Mouse (Mus musculus): ENCODE data around the gene Hgfac. TPM values are rescaled to one million over a fixed set of nuclear protein-coding genes. Genes with fewer than 3 reads are reported as not detected.
A peak's percentile ranks its signal among the peaks of the same experiment; 100 is the strongest.

Gene Hgfac
- 33.7 and 38.0 TPM in 2 replicates for polyA plus RNA-seq (2014; fragmentation: Nextera tagmentation; extraction: Ambion mirVana)

DNA sequence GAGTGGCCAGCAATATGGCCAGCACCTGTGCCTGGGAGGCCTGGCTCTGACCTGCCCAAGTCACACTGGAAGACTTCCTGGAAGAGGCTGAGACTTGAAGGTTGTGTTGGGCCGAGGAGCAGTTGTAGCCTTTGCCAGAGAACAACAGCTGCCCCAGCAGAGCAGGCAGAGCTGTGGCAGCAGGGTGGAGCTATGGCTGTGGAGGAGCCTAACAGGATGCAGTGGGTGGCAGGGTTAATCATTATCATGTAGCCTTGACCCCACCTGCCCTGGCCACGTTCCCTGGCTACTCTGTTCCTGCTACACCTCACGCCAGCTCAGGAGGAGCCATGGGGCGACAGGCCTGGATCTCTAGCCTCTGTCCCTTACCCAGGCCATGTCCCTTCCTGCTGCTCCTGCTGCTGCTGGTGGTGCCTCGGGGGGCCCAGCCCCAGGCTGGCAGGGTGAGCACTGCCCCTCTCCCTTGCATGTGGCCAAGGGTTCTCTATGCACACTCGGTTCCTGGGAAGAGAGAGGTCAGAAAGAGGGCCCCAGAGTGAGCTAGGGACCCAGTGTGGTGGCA lies at the start of gene Hgfac:
Gene Hgfac (plus strand): TSS at position 242 of the 562 bp plus-strand sequence.
- Histone ChIP-seq H3K9ac (ENCODE audit: low read depth, low read length) (peak within 1 kb of the TSS; percentile 58), H3K9me3 (ENCODE audit: control insufficient read depth, low read length) (no peaks in the 10 kb centered on the region), H3K27me3 (replicated peaks; ENCODE audit: control insufficient read depth, insufficient read depth, low read length) (no peaks in the 10 kb centered on the region), H3K4me3 (ENCODE audit: low read depth, low read length) (peak within 1 kb of the TSS; percentile 16), H3K27ac (ENCODE audit: low read depth, low read length) (peak within 1 kb of the TSS; percentile 66; the same call in 1 of the 2 replicates), H3K4me1 (replicated peaks; ENCODE audit: control insufficient read depth, insufficient read depth, low read length) (no peaks in the 10 kb centered on the region), H3K36me3 (ENCODE audit: control insufficient read depth, insufficient read depth, low read length) (no peaks in the 10 kb centered on the region), H3K4me2 (peak within 1 kb of the TSS; percentile 50)
- 39% methylated on average over 6 of the region's 6 CpGs for WGBS
- DNase-seq (ENCODE audit: low spot score) (peak; percentile 52), ATAC-seq (replicated peaks; ENCODE audit: low FRiP score) (peak; percentile 62)

DNA sequence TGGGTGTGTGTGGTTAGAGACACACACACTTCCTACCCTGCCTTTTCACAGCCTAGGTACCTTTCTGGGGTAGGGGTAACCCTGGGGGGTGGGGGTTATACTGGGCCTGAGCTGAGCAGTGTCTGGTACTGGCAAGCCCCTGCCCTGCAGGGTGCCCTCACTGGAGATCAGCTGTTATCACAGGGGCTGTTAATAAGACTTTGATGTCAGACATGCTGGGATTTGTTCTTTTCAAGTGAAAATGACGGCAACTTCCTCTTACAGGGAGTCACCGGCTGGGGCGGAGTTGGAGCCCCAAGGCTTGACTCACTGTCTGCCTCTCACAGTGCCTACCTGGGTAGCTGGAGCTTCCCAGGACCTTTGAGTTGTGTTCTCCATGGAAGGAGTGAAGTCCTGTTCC lies 42.6 kb upstream of the Hgfac start:
- no peaks in the 10 kb centered on the region for H3K9me3 ChIP-seq (ENCODE audit: control insufficient read depth, low read length)
- WGBS: 29% methylated on average over 3 of the region's 3 CpGs
- no peak for DNase-seq (ENCODE audit: low spot score)
- H3K36me3 ChIP-seq (ENCODE audit: control insufficient read depth, insufficient read depth, low read length): 0 out of 2 replicates have a peak, but pooled peaks cover 2% of the 10 kb centered on the region
- no peak overlapping the region for H3K4me3 ChIP-seq (ENCODE audit: low read depth, low read length)
- H3K27ac ChIP-seq (ENCODE audit: low read depth, low read length): no peak overlapping the region
- ATAC-seq (replicated peaks; ENCODE audit: low FRiP score): no peak
- H3K4me2 ChIP-seq: no peak overlapping the region
- H3K4me1 ChIP-seq (replicated peaks; ENCODE audit: control insufficient read depth, insufficient read depth, low read length): 0 out of 2 replicates have a peak, but pooled peaks cover 4% of the 10 kb centered on the region
- no peaks in the 10 kb centered on the region for H3K27me3 ChIP-seq (replicated peaks; ENCODE audit: control insufficient read depth, insufficient read depth, low read length)
- no peak overlapping the region for H3K9ac ChIP-seq (ENCODE audit: low read depth, low read length)

DNA sequence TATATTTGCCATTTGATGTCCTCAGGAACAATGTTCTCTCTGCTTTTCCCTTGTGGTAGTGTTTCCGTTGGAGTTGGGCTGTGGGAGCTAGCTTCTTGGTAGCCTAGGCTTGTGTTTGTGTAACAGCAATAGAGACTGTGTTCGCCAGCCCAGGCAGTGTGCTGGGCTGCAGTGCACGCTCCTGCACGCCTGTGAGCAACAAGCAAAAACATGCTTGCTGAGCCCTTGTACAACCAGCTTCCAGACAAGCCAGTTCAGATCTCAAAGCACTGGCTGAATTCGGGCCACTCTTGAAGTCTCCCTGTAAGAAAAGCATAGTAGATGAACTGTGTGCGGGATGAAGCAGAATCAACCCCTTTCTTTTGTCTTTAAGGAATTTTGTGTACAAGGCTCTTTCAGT lies 42.0 kb upstream of the Hgfac start:
- Histone ChIP-seq H3K9me3 (ENCODE audit: control insufficient read depth, low read length) (no peaks in the 10 kb centered on the region), H3K4me3 (ENCODE audit: low read depth, low read length) (no peak overlapping the region), H3K4me1 (replicated peaks; ENCODE audit: control insufficient read depth, insufficient read depth, low read length) (peaks cover 5% of the 10 kb centered on the region), H3K27me3 (replicated peaks; ENCODE audit: control insufficient read depth, insufficient read depth, low read length) (no peaks in the 10 kb centered on the region), H3K4me2 (no peak overlapping the region), H3K36me3 (ENCODE audit: control insufficient read depth, insufficient read depth, low read length) (no peaks in the 10 kb centered on the region), H3K9ac (ENCODE audit: low read depth, low read length) (no peak overlapping the region), H3K27ac (ENCODE audit: low read depth, low read length) (no peak overlapping the region)
- no peak for DNase-seq (ENCODE audit: low spot score)
- no peak for ATAC-seq (replicated peaks; ENCODE audit: low FRiP score)
- WGBS: 79% methylated on average over 6 of the region's 6 CpGs

DNA sequence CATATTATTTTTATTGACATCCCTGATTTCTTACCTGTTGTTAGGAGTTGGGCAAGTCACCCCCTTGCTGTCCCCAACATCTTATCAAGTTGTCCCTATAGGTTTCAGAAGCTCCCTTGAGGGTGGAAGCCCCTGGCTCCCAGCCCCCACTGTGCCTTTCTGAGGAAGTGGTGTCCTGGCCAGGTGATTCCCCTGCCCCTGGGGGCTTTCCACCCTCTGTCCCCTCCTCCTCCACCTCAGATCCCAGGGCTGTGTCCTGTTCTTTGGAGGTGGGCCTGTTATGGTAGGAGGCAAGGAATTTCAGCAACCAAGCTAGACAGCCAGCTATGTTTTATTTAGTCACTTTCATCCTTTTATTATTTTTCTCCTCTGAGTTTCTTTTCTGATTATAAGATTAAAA lies 41.0 kb upstream of the Hgfac start:
- Histone ChIP-seq H3K27ac (ENCODE audit: low read depth, low read length) (no peak overlapping the region), H3K4me3 (ENCODE audit: low read depth, low read length) (no peak overlapping the region), H3K9ac (ENCODE audit: low read depth, low read length) (no peak overlapping the region), H3K4me1 (replicated peaks; ENCODE audit: control insufficient read depth, insufficient read depth, low read length) (peaks cover 13% of the 10 kb centered on the region), H3K4me2 (no peak overlapping the region), H3K27me3 (replicated peaks; ENCODE audit: control insufficient read depth, insufficient read depth, low read length) (no peaks in the 10 kb centered on the region), H3K36me3 (ENCODE audit: control insufficient read depth, insufficient read depth, low read length) (no peaks in the 10 kb centered on the region), H3K9me3 (ENCODE audit: control insufficient read depth, low read length) (no peaks in the 10 kb centered on the region)
- no peak for DNase-seq (ENCODE audit: low spot score)
- no peak for ATAC-seq (replicated peaks; ENCODE audit: low FRiP score)

DNA sequence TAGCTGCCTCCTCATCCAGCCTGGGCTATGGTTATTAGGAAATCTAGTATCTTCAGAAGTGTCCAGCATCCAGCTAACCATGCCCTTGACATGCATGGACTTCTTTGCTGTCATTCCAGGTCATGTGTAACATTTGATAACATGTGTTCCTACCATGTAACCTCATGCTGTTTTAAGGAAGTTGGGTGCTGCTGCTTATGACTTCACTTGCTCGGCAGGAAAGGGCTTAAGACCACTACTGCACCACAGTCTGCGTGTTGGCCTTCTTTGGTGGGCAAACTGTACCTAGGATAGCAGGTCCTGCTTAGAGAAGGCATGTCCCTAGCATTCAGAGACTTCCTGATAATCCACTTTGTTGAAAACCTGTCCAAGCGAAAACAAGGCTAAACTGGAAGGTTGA lies 40.2 kb upstream of the Hgfac start:
- Histone ChIP-seq H3K27me3 (replicated peaks; ENCODE audit: control insufficient read depth, insufficient read depth, low read length) (no peaks in the 10 kb centered on the region), H3K4me2 (no peak overlapping the region), H3K36me3 (ENCODE audit: control insufficient read depth, insufficient read depth, low read length) (no peaks in the 10 kb centered on the region), H3K4me1 (replicated peaks; ENCODE audit: control insufficient read depth, insufficient read depth, low read length) (peaks cover 13% of the 10 kb centered on the region), H3K9ac (ENCODE audit: low read depth, low read length) (no peak overlapping the region), H3K9me3 (ENCODE audit: control insufficient read depth, low read length) (no peaks in the 10 kb centered on the region), H3K27ac (ENCODE audit: low read depth, low read length) (no peak overlapping the region), H3K4me3 (ENCODE audit: low read depth, low read length) (no peak overlapping the region)
- DNase-seq (ENCODE audit: low spot score) (no peak), ATAC-seq (replicated peaks; ENCODE audit: low FRiP score) (no peak)
- WGBS: 58% methylated on average over 3 of the region's 3 CpGs

DNA sequence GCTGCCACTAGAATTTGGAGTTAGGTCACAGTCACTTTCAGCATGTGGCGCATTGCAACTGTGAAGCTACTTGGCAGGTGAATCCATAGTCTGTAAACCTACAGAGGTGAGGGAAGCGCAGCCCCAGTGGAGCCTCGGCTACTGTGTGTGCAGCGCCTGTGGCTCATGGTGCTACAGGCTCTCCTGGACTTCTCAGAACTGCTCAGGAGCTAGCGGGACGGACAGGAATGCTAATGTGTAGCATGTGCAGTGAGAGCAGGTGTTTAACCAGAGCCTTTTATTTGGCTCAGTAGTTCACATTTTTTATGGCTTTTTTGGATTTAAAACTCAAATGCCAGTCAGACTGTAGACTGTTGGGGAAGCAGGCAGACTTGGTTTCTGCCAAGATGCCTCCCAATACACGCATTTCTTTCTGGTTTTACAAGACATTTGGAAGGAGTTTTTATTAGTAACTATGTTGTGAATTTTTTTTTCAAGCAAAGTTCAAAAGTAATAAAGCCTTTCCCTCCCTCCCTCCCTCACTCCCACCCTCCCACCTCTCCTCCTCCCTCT lies 37.6 kb upstream of the Hgfac start:
- no peak overlapping the region for H3K4me3 ChIP-seq (ENCODE audit: low read depth, low read length)
- no peak overlapping the region for H3K27ac ChIP-seq (ENCODE audit: low read depth, low read length)
- no peaks in the 10 kb centered on the region for H3K9me3 ChIP-seq (ENCODE audit: control insufficient read depth, low read length)
- H3K36me3 ChIP-seq (ENCODE audit: control insufficient read depth, insufficient read depth, low read length): 0 out of 2 replicates have a peak, but pooled peaks cover 2% of the 10 kb centered on the region
- peaks cover 12% of the 10 kb centered on the region for H3K4me1 ChIP-seq (replicated peaks; ENCODE audit: control insufficient read depth, insufficient read depth, low read length)
- ATAC-seq (replicated peaks; ENCODE audit: low FRiP score) (no peak), DNase-seq (ENCODE audit: low spot score) (no peak)
- no peaks in the 10 kb centered on the region for H3K27me3 ChIP-seq (replicated peaks; ENCODE audit: control insufficient read depth, insufficient read depth, low read length)
- H3K9ac ChIP-seq (ENCODE audit: low read depth, low read length): no peak overlapping the region
- H3K4me2 ChIP-seq: no peak overlapping the region
- 85% methylated on average over 7 of the region's 7 CpGs for WGBS

DNA sequence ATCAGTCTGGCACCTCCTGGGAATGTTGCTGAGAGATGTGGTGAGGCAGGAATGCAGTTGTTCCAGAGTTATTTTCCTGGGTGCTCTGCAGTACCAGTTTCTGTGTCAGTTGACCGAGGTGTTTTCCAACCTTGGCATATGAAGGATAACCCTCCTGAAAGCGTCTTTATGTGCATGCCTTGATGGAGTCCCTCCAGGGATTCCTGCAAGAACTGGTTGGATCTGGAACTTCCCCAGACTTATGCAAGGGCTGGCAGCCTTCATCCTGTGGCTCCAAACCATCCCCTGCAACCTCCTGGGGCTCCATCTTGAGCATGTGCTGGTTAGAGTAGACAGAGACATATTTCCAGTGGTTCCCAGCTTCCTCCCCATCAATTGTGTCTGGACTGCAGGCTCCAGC lies 36.5 kb upstream of the Hgfac start:
- no peak overlapping the region for H3K4me2 ChIP-seq
- 92% methylated on average over 2 of the region's 2 CpGs for WGBS
- H3K36me3 ChIP-seq (ENCODE audit: control insufficient read depth, insufficient read depth, low read length): 0 out of 2 replicates have a peak, but pooled peaks cover 2% of the 10 kb centered on the region
- H3K4me3 ChIP-seq (ENCODE audit: low read depth, low read length): no peak overlapping the region
- no peaks in the 10 kb centered on the region for H3K27me3 ChIP-seq (replicated peaks; ENCODE audit: control insufficient read depth, insufficient read depth, low read length)
- DNase-seq (ENCODE audit: low spot score) (no peak), ATAC-seq (replicated peaks; ENCODE audit: low FRiP score) (no peak)
- H3K9me3 ChIP-seq (ENCODE audit: control insufficient read depth, low read length): no peaks in the 10 kb centered on the region
- H3K4me1 ChIP-seq (replicated peaks; ENCODE audit: control insufficient read depth, insufficient read depth, low read length): peaks cover 10% of the 10 kb centered on the region
- H3K9ac ChIP-seq (ENCODE audit: low read depth, low read length): no peak overlapping the region
- no peak overlapping the region for H3K27ac ChIP-seq (ENCODE audit: low read depth, low read length)

DNA sequence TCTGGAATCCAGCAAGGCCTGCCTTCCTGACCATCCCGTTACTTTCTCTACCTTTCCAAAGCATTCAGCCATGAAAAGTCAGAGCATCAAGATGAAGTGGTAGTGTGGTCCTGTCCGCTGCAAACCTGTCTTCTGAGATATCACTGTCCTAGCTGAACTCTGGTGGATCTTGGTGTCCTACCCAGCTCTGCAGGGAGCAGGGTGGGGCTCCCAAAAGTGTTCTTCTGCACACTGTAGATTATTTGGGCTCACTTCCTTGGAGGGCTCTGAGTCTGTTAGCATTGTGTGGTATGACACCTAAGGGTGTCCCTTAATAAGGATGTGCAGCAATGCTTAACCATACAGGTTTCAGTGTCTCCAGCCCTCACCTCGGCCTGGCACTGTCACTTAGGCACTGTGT lies 35.6 kb upstream of the Hgfac start:
- DNase-seq (ENCODE audit: low spot score) (no peak), ATAC-seq (replicated peaks; ENCODE audit: low FRiP score) (peak; percentile 76)
- Histone ChIP-seq H3K4me1 (replicated peaks; ENCODE audit: control insufficient read depth, insufficient read depth, low read length) (peaks cover 10% of the 10 kb centered on the region), H3K9me3 (ENCODE audit: control insufficient read depth, low read length) (no peaks in the 10 kb centered on the region), H3K4me2 (no peak overlapping the region), H3K27ac (ENCODE audit: low read depth, low read length) (no peak overlapping the region), H3K27me3 (replicated peaks; ENCODE audit: control insufficient read depth, insufficient read depth, low read length) (no peaks in the 10 kb centered on the region), H3K9ac (ENCODE audit: low read depth, low read length) (no peak overlapping the region), H3K36me3 (ENCODE audit: control insufficient read depth, insufficient read depth, low read length) (0 out of 2 replicates have a peak, but pooled peaks cover 2% of the 10 kb centered on the region), H3K4me3 (ENCODE audit: low read depth, low read length) (no peak overlapping the region)
- WGBS: 82% methylated on average over 3 of the region's 3 CpGs

DNA sequence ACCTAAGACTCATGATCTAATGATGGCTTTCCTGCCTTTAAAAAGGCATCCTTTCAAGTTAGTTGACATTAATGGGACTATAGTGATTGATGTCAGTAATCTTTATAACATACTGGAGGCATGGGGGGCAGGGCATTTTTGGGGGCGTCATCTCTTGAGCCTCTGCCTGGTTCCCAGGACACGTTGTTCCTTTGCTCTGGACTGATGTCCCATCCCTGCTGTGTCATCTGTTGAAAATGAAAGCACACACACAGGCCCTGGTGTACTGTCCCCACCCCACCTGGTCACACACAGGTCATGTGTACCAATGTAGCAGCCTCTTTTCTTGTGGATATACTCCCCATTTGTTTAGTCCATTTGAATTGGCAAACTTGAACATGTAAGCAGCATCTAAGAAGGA lies 34.7 kb upstream of the Hgfac start:
- Histone ChIP-seq H3K27me3 (replicated peaks; ENCODE audit: control insufficient read depth, insufficient read depth, low read length) (no peaks in the 10 kb centered on the region), H3K27ac (ENCODE audit: low read depth, low read length) (no peak overlapping the region), H3K9ac (ENCODE audit: low read depth, low read length) (no peak overlapping the region), H3K4me2 (no peak overlapping the region), H3K4me1 (replicated peaks; ENCODE audit: control insufficient read depth, insufficient read depth, low read length) (peaks cover 12% of the 10 kb centered on the region), H3K36me3 (ENCODE audit: control insufficient read depth, insufficient read depth, low read length) (peaks cover 6% of the 10 kb centered on the region; the same call in 1 of the 2 replicates), H3K4me3 (ENCODE audit: low read depth, low read length) (no peak overlapping the region), H3K9me3 (ENCODE audit: control insufficient read depth, low read length) (no peaks in the 10 kb centered on the region)
- no peak for DNase-seq (ENCODE audit: low spot score)
- 74% methylated on average over 2 of the region's 2 CpGs for WGBS
- no peak for ATAC-seq (replicated peaks; ENCODE audit: low FRiP score)

Data from liver, embryonic 11.5 days (tissue).